Mouse (Mus musculus) heart, embryonic 14.5 days (tissue): Measurements from ENCODE around the gene Cyp24a1. TPM values are rescaled to one million over a fixed set of nuclear protein-coding genes. Genes with fewer than 3 reads are reported as not detected.
A peak's percentile ranks its signal among the peaks of the same experiment; 100 is the strongest.

ENCODE experiments used
- ATAC-seq: fragments of 200-750 bp; cut with Nextera tagmentation; 2 replicates; pipeline ENCODE4 v1.8.0; 2017; ENCODE audit warnings: low read depth, moderate TSS enrichment; ENCODE audit not compliant: insufficient number of reproducible peaks, insufficient read depth, low FRiP score
- H3K27ac ChIP-seq, 2 experiments: fragments of 200-500 bp in 1 of 2; fragments of 300-500 bp in 1 of 2; sonication (generic) in 1 of 2; replicated peaks in 1 of 2; 2 replicates each; pipeline ENCODE4 v1.5.1; 2012 to 2014; ENCODE audit warnings: low read depth in 2 of 2, low read length in 2 of 2, control low read depth in 1 of 2, mild to moderate bottlenecking in 1 of 2, mixed read lengths in 1 of 2; ENCODE audit not compliant: control insufficient read depth in 1 of 2, insufficient read depth in 1 of 2
- H3K27me3 ChIP-seq: fragments of 300-500 bp; sonication (generic); 2 replicates; pipeline ENCODE4 v1.6.1; 2014; ENCODE audit warnings: mild to moderate bottlenecking, low read length, control low read depth; ENCODE audit not compliant: control insufficient read depth, insufficient read depth
- H3K36me3 ChIP-seq: fragments of 300-500 bp; sonication (generic); 2 replicates; pipeline ENCODE4 v1.6.1; 2014; ENCODE audit warnings: mild to moderate bottlenecking, control low read depth, low read length, mixed read lengths; ENCODE audit not compliant: control insufficient read depth, insufficient read depth
- H3K4me1 ChIP-seq, 2 experiments: fragments of 200-500 bp in 1 of 2; fragments of 300-500 bp in 1 of 2; sonication (generic) in 1 of 2; 2 replicates each; pipeline ENCODE4 v1.6.1; 2012 to 2014; ENCODE audit warnings: low read length in 2 of 2, control low read depth in 1 of 2, mixed read lengths in 1 of 2; ENCODE audit not compliant: control insufficient read depth in 2 of 2, insufficient read depth in 2 of 2
- H3K4me2 ChIP-seq: fragments of 300-500 bp; sonication (generic); 2 replicates; pipeline ENCODE4 v1.6.1; 2014; ENCODE audit warnings: mild to moderate bottlenecking, low read length
- H3K4me3 ChIP-seq, 2 experiments: fragments of 200-500 bp in 1 of 2; fragments of 300-500 bp in 1 of 2; sonication (generic) in 1 of 2; 2 replicates each; pipeline ENCODE4 v1.5.1; 2012 to 2014; ENCODE audit warnings: low read length in 2 of 2, mild to moderate bottlenecking in 2 of 2, control low read depth in 1 of 2, low read depth in 1 of 2, moderate library complexity in 1 of 2; ENCODE audit not compliant: control insufficient read depth in 1 of 2, insufficient read depth in 1 of 2
- H3K9ac ChIP-seq: fragments of 300-500 bp; sonication (generic); 2 replicates; pipeline ENCODE4 v1.6.1; 2014; ENCODE audit warnings: mild to moderate bottlenecking, low read length
- H3K9me3 ChIP-seq: fragments of 300-500 bp; sonication (generic); 2 replicates; pipeline ENCODE4 v1.6.1; 2016; ENCODE audit warnings: low read length, control low read depth; ENCODE audit not compliant: control insufficient read depth
- WGBS: fragments of 180-500 bp; shearing (Covaris S2); extraction: QIAGEN DNeasy Blood & Tissue Kit; methylation state at CpG from one replicate; pipeline ENCODE4 v1.1.7; 2014; 5-methylcytosine and 5-hydroxymethylcytosine counted together
- polyA plus RNA-seq: library from polyadenylated mRNA; unstranded; fragments of >200 nt; fragmentation: Nextera tagmentation; extraction: Ambion mirVana; gene quantifications from 2 replicates; pipeline ENCODE4 v1.2.1, GENCODE M21; 2014

Gene Cyp24a1
- polyA plus RNA-seq, 1 experiment from 2014 or later: not detected

GRCm38 (mm10) chr2:170494784-170495710, 1.9 kb downstream of the Cyp24a1 start:
- 9% methylated on average over 31 of the region's 31 CpGs for WGBS
- ATAC-seq: no peak
- no peak overlapping the region for H3K4me3 ChIP-seq
- H3K4me2 ChIP-seq: no peak overlapping the region
- H3K4me1 ChIP-seq: peaks cover 2 to 10% of the 10 kb centered on the region in 2 experiments; a peak in 3 of 4 replicates
- H3K36me3 ChIP-seq: no peaks in the 10 kb centered on the region
- no peaks in the 10 kb centered on the region for H3K9me3 ChIP-seq
- no peak overlapping the region for H3K27ac ChIP-seq
- H3K9ac ChIP-seq: no peak overlapping the region
- peaks cover 96% of the 10 kb centered on the region for H3K27me3 ChIP-seq

GRCm38 (mm10) chr2:170487890-170488502, 8.9 kb downstream of the Cyp24a1 start:
- Histone ChIP-seq H3K27ac (no peak overlapping the region), H3K9me3 (no peaks in the 10 kb centered on the region), H3K4me1 (no peaks in the 10 kb centered on the region), H3K27me3 (peaks cover 95% of the 10 kb centered on the region), H3K4me3 (no peak overlapping the region), H3K36me3 (no peaks in the 10 kb centered on the region), H3K4me2 (no peak overlapping the region), H3K9ac (no peak overlapping the region)
- 54% methylated on average over 26 of the region's 26 CpGs for WGBS
- no peak for ATAC-seq

GRCm38 (mm10) chr2:170487202-170487601, 9.7 kb downstream of the Cyp24a1 start:
- no peak for ATAC-seq
- Histone ChIP-seq H3K27ac (no peak overlapping the region), H3K9me3 (no peaks in the 10 kb centered on the region), H3K4me2 (no peak overlapping the region), H3K36me3 (no peaks in the 10 kb centered on the region), H3K4me1 (no peaks in the 10 kb centered on the region), H3K4me3 (no peak overlapping the region), H3K9ac (no peak overlapping the region), H3K27me3 (peaks cover 96% of the 10 kb centered on the region)
- WGBS: 79% methylated on average over 7 of the region's 7 CpGs

GRCm38 (mm10) chr2:170483914-170484313, 13.0 kb downstream of the Cyp24a1 start:
- Histone ChIP-seq H3K9me3 (no peaks in the 10 kb centered on the region), H3K4me1 (no peaks in the 10 kb centered on the region), H3K9ac (no peak overlapping the region), H3K27me3 (peaks cover 96% of the 10 kb centered on the region), H3K36me3 (no peaks in the 10 kb centered on the region), H3K27ac (no peak overlapping the region), H3K4me2 (no peak overlapping the region), H3K4me3 (no peak overlapping the region)
- 66% methylated on average over 11 of the region's 11 CpGs for WGBS
- ATAC-seq: no peak

- no peaks in the 10 kb centered on the region for H3K9me3 ChIP-seq
- 59% methylated on average over 10 of the region's 10 CpGs for WGBS
- no peak overlapping the region for H3K4me3 ChIP-seq
- H3K27me3 ChIP-seq: peaks cover 92% of the 10 kb centered on the region
- H3K36me3 ChIP-seq: no peaks in the 10 kb centered on the region
- ATAC-seq: no peak
- no peak overlapping the region for H3K27ac ChIP-seq
- H3K9ac ChIP-seq: no peak overlapping the region
- no peak overlapping the region for H3K4me2 ChIP-seq
- no peaks in the 10 kb centered on the region for H3K4me1 ChIP-seq
These were observed 14.9 kb downstream of the Cyp24a1 start for GRCm38 (mm10) chr2:170482019-170482540.

- Histone ChIP-seq H3K9ac (no peak overlapping the region), H3K27ac (no peak overlapping the region), H3K27me3 (peaks cover 82% of the 10 kb centered on the region), H3K9me3 (peaks cover 3% of the 10 kb centered on the region; the same call in 1 of the 2 replicates), H3K4me3 (no peak overlapping the region), H3K36me3 (no peaks in the 10 kb centered on the region), H3K4me1 (no peaks in the 10 kb centered on the region; a peak in 1 of 4 replicates), H3K4me2 (no peak overlapping the region)
- 0 out of 2 replicates have a peak, but pooled peaks have one; percentile 43 for ATAC-seq
- 13% methylated on average over 8 of the region's 8 CpGs for WGBS
These were observed 20.3 kb downstream of the Cyp24a1 start for GRCm38 (mm10) chr2:170476643-170477042.

GRCm38 (mm10) chr2:170476215-170476614, 20.7 kb downstream of the Cyp24a1 start:
- WGBS: 60% methylated on average over 11 of the region's 11 CpGs
- Histone ChIP-seq H3K9me3 (peaks cover 3% of the 10 kb centered on the region; the same call in 1 of the 2 replicates), H3K27ac (no peak overlapping the region), H3K36me3 (no peaks in the 10 kb centered on the region), H3K4me3 (no peak overlapping the region), H3K4me2 (no peak overlapping the region), H3K27me3 (peaks cover 82% of the 10 kb centered on the region), H3K4me1 (no peaks in the 10 kb centered on the region; a peak in 1 of 4 replicates), H3K9ac (no peak overlapping the region)
- ATAC-seq: no peak
